Mouse (Mus musculus) embryonic facial prominence, embryonic 11.5 days (tissue): ENCODE measurements around the gene Smap2. TPM values are rescaled to one million over a fixed set of nuclear protein-coding genes. Genes with fewer than 3 reads are reported as not detected.
A peak's percentile ranks its signal among the peaks of the same experiment; 100 is the strongest.

ENCODE experiments used
- ATAC-seq: fragments of 200-750 bp; cut with Nextera tagmentation; replicated peaks from 2 replicates; pipeline ENCODE4 v1.8.0; 2017; ENCODE audit warnings: low read depth; ENCODE audit not compliant: insufficient number of reproducible peaks, low FRiP score, low TSS enrichment
- DNase-seq: peaks from one replicate; pipeline ENCODE4 v3.0.0-alpha.2; 2015; ENCODE audit warnings: low spot score
- H3K27ac ChIP-seq: fragments of 300-500 bp; sonication (generic); replicated peaks from 2 replicates; pipeline ENCODE4 v1.5.1; 2014; ENCODE audit warnings: mild to moderate bottlenecking, low read depth, low read length, control low read depth
- H3K27me3 ChIP-seq: fragments of 300-500 bp; sonication (generic); 2 replicates; pipeline ENCODE4 v1.6.1; 2014; ENCODE audit warnings: mild to moderate bottlenecking, low read length, moderate library complexity, mixed read lengths; ENCODE audit not compliant: control insufficient read depth, insufficient read depth
- H3K36me3 ChIP-seq: fragments of 300-500 bp; sonication (generic); replicated peaks from 2 replicates; pipeline ENCODE4 v1.6.1; 2014; ENCODE audit warnings: low read depth, mild to moderate bottlenecking, low read length, moderate library complexity, mixed read lengths; ENCODE audit not compliant: control insufficient read depth, insufficient read depth
- H3K4me1 ChIP-seq: fragments of 300-500 bp; sonication (generic); 2 replicates; pipeline ENCODE4 v1.6.1; 2014; ENCODE audit warnings: low read length, mixed read lengths; ENCODE audit not compliant: control insufficient read depth, insufficient read depth
- H3K4me2 ChIP-seq: fragments of 300-500 bp; sonication (generic); 2 replicates; pipeline ENCODE4 v1.6.1; 2014; ENCODE audit warnings: low read depth, mild to moderate bottlenecking, control low read depth, low read length, moderate library complexity
- H3K4me3 ChIP-seq: fragments of 300-500 bp; sonication (generic); 2 replicates; pipeline ENCODE4 v1.5.1; 2014; ENCODE audit warnings: low read depth, low read length, control low read depth
- H3K9ac ChIP-seq: fragments of 300-500 bp; sonication (generic); replicated peaks from 2 replicates; pipeline ENCODE4 v1.6.1; 2014; ENCODE audit warnings: mild to moderate bottlenecking, control low read depth, low read length
- H3K9me3 ChIP-seq: fragments of 300-500 bp; sonication (generic); replicated peaks from 2 replicates; pipeline ENCODE4 v1.6.1; 2016; ENCODE audit warnings: mild to moderate bottlenecking, low read length, inconsistent platforms, mixed read lengths; ENCODE audit not compliant: control insufficient read depth
- WGBS: fragments of 180-500 bp; shearing (Covaris S2); extraction: QIAGEN DNeasy Blood & Tissue Kit; methylation state at CpG from one replicate; pipeline ENCODE4 v1.1.7; 2014; 5-methylcytosine and 5-hydroxymethylcytosine counted together
- polyA plus RNA-seq: library from polyadenylated mRNA; unstranded; fragments of >200 nt; fragmentation: Nextera tagmentation; extraction: Ambion mirVana; gene quantifications from 2 replicates; pipeline ENCODE4 v1.2.1, GENCODE M21; 2014

Gene Smap2
- polyA plus RNA-seq, 1 experiment from 2014 or later: 17.2 TPM

DNA sequence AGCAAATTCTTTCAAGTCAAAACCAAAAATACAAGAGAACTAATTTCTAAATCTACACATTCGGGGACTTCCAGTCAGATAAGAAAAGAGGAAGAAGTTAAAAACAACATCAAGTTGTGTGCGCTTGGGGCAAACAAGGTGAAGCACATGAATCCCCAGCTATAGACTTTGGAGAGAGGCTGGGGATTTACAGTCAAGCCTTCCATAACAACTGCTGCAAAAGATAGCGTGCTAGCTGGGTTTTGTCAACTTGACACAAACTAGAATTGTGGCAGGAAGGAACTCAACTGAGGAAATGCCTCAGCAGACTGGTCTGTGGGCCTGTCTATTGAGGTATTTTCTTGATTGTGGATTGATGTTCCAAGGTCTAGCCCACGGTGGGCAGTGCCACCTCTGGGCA lies 12.4 kb downstream of the Smap2 start:
- ATAC-seq: no peak
- 82% methylated on average over 4 of the region's 4 CpGs for WGBS
- no peaks in the 10 kb centered on the region; the same call in 1 of the 2 replicates for H3K4me1 ChIP-seq
- H3K9ac ChIP-seq: no peak overlapping the region
- H3K36me3 ChIP-seq: no peaks in the 10 kb centered on the region; the same call in 1 of the 2 replicates
- no peaks in the 10 kb centered on the region for H3K9me3 ChIP-seq
- no peak overlapping the region for H3K4me2 ChIP-seq
- no peak for DNase-seq
- no peaks in the 10 kb centered on the region for H3K27me3 ChIP-seq
- H3K4me3 ChIP-seq: no peak overlapping the region
- H3K27ac ChIP-seq: no peak overlapping the region

DNA sequence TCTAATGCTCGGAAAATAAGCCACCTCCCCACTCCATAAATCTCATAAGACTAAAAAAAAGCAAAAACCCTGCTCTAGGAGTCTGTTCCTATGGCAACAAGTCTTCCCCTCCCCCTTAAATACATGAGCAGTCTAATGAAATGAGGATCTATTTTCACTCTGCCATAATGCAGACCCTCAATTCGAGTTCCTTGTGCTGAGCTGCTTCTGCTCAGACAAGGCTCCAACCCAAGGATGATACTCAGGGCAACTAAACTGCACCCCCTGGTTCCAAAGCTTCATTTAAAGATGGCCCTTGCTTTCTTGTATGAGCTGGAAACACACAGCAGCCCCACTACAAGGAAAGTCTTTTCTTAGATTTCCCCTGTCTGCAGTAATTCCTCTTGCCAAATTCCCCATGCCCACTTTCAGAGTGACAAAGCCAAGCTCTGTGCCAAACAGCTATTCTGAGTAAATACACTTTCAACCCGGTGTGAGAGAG lies 13.4 kb downstream of the Smap2 start:
- Histone ChIP-seq H3K27me3 (no peaks in the 10 kb centered on the region), H3K4me1 (no peaks in the 10 kb centered on the region; the same call in 1 of the 2 replicates), H3K4me3 (no peak overlapping the region), H3K4me2 (no peak overlapping the region), H3K36me3 (no peaks in the 10 kb centered on the region; the same call in 1 of the 2 replicates), H3K9me3 (no peaks in the 10 kb centered on the region), H3K27ac (no peak overlapping the region), H3K9ac (no peak overlapping the region)
- ATAC-seq (peak; percentile 66; the same call in 1 of the 2 replicates), DNase-seq (peak; percentile 71)
- WGBS: 35% methylated on average over 3 of the region's 3 CpGs

DNA sequence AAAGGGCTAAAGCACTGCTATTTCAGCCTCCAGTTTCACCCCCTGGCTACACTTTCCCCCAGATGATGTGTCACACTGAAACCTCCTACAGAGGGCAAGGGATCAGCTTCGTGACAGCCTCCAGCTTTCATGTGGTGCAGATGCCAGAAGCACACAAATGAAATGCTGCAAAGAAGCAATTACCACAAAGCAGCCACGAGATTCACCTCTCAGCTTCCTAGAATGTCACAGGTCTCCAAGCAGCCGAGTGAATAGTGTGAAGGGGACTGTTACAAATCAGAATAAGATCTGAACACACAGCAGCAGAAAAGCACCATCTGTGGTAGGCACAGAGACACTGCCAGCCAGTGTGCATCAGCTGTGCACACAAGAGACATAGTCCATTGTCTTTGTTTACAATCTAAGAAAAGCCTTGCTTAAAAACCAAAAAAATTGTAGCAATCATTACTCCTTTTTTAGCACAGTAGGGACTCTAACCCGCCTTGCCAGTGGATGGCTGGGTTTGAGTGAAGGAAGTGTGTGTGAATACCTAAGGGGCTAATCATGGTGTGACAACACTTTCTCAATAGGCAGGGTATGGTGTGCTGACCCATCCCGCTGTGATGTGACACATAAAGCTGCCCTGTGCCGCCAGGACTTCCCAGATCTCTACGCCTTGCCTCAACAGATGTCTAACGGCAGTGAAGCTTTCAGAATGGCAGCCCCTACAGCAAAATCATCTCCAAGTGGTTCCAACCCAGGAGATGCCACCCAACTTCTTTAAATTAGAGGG lies 14.5 kb downstream of the Smap2 start:
- no peak overlapping the region for H3K4me2 ChIP-seq
- 0 out of 2 replicates have a peak overlapping the region, but pooled peaks have one; percentile 28 for H3K27ac ChIP-seq
- ATAC-seq (no peak), DNase-seq (peak; percentile 39)
- H3K4me3 ChIP-seq: no peak overlapping the region
- H3K27me3 ChIP-seq: no peaks in the 10 kb centered on the region
- H3K4me1 ChIP-seq: no peaks in the 10 kb centered on the region; the same call in 1 of the 2 replicates
- 24% methylated on average over 8 of the region's 8 CpGs for WGBS
- no peaks in the 10 kb centered on the region for H3K9me3 ChIP-seq
- H3K9ac ChIP-seq: no peak overlapping the region; the same call in 1 of the 2 replicates
- H3K36me3 ChIP-seq: no peaks in the 10 kb centered on the region; the same call in 1 of the 2 replicates

DNA sequence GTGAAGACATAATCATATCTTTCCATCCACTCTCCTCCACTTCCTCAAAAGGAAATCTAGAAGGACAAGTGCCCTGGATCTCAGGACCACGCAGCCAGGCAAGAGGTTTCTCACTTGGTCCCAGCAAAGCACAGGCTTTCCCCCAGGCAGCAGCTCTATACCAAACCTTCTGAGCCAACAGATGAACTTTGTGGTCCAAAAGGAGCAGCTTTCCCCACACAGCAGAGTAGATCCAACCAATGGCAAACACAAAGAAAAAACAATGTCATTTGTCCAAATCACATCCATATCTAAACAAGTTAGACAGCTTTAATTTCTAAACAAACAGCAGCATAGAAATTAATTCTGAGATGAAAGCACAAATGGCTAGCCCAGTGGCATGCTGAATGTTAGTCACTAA lies 15.4 kb downstream of the Smap2 start:
- Histone ChIP-seq H3K9me3 (no peaks in the 10 kb centered on the region), H3K4me3 (no peak overlapping the region), H3K27ac (no peak overlapping the region), H3K27me3 (no peaks in the 10 kb centered on the region), H3K4me2 (no peak overlapping the region), H3K9ac (no peak overlapping the region), H3K4me1 (no peaks in the 10 kb centered on the region; the same call in 1 of the 2 replicates), H3K36me3 (no peaks in the 10 kb centered on the region; the same call in 1 of the 2 replicates)
- ATAC-seq: no peak
- no peak for DNase-seq
- WGBS: 70% methylated on average over 1 of the region's 1 CpGs

DNA sequence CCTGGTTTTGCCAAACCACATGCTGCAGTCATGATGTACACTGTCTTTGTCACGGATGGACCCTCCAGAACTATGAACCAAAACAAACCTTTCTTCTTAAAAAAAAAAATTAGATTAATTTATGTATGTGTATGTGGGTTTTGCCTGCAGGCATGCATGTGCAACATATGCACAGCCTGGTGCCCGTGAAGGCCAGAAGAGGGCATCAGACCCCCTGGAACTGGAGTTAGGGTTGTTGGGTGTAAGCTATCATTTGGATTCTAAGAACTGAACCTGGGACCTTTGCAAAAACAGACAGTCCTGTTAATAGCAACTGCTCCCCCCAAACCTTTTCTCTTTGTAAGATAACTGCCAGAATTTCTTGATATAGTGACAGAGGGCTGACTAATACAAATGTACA lies 16.0 kb downstream of the Smap2 start:
- Histone ChIP-seq H3K4me1 (no peaks in the 10 kb centered on the region; the same call in 1 of the 2 replicates), H3K4me3 (no peak overlapping the region), H3K27me3 (no peaks in the 10 kb centered on the region), H3K27ac (no peak overlapping the region), H3K9ac (no peak overlapping the region), H3K4me2 (no peak overlapping the region), H3K9me3 (no peaks in the 10 kb centered on the region), H3K36me3 (no peaks in the 10 kb centered on the region; the same call in 1 of the 2 replicates)
- DNase-seq: no peak
- ATAC-seq: no peak
- WGBS: 80% methylated on average over 2 of the region's 2 CpGs

DNA sequence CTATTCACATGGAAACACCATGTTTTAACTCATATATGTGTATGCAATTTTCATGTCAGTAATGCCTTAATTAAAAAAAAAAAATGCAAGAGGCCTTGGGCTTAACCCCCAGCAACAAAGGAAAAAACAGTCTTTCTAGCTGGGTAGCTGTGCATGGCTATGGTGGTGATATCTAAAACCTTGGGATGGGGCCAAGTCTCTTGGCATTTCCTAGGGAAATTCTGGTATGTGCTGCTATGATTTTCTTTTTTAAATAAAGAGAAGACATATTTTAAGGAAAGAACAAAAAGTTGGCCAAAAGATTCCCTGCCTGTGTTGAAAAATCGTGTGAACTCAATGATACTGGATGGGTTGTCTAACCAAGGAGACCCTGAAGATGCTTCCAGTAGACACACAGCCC lies 21.1 kb downstream of the Smap2 start:
- no peaks in the 10 kb centered on the region for H3K27me3 ChIP-seq
- 70% methylated on average over 1 of the region's 1 CpGs for WGBS
- ATAC-seq: no peak

DNA sequence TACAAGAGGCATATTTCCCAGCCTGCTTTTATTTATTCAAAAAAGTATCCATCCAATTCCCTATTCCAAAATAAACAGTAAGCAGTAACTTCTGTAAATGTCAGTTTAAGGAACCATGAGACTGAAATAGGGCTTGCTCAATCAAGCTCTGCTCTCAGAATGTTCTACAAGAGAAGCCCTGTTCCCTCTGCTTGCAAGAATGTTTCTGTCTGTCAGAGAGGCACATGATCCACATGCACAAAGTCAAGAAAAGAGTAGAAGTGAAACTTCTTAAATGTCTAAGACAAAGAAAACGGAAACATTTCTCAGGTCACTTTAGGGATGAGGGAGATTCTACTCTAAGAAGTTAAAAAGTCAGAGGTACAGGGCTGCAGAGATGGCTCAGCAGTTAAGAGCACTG lies 24.0 kb downstream of the Smap2 start:
- no peak for ATAC-seq

More for the DNA sequence above, 21.1 kb downstream of the Smap2 start:
- no peak overlapping the region for H3K27ac ChIP-seq
- no peak overlapping the region for H3K4me2 ChIP-seq
- no peaks in the 10 kb centered on the region; the same call in 1 of the 2 replicates for H3K36me3 ChIP-seq
- no peak overlapping the region for H3K4me3 ChIP-seq
- H3K9ac ChIP-seq: no peak overlapping the region
- no peaks in the 10 kb centered on the region for H3K4me1 ChIP-seq
- no peak for DNase-seq
- no peaks in the 10 kb centered on the region for H3K9me3 ChIP-seq

DNA sequence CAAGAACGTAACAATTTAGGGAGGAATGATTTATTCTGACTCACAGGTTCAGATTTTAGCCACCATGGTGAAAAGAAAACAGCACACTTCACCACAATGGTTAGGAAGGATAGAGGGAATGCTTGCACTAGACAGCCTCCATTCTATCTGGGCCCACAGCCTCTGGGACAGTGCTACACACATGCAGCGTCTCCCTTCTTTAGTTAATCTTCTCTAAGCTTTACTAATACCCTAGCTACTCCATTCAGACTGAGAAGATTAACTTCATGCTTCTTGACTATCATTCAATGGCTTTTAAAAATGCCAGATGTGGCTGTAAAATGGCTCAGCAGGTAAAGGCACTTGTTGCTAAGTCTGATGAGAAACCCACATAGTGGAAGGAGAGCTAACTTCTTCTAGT lies 24.8 kb downstream of the Smap2 start:
- no peaks in the 10 kb centered on the region for H3K27me3 ChIP-seq
- ATAC-seq: no peak
- no peaks in the 10 kb centered on the region for H3K9me3 ChIP-seq
- no peak for DNase-seq
- no peak overlapping the region for H3K27ac ChIP-seq
- H3K9ac ChIP-seq: no peak overlapping the region
- no peak overlapping the region for H3K4me2 ChIP-seq
- H3K36me3 ChIP-seq: no peaks in the 10 kb centered on the region
- 76% methylated on average over 2 of the region's 2 CpGs for WGBS
- no peaks in the 10 kb centered on the region for H3K4me1 ChIP-seq
- no peak overlapping the region for H3K4me3 ChIP-seq

More for the DNA sequence above, 24.0 kb downstream of the Smap2 start:
- no peak overlapping the region for H3K4me3 ChIP-seq
- no peaks in the 10 kb centered on the region for H3K9me3 ChIP-seq
- no peak overlapping the region for H3K4me2 ChIP-seq
- H3K36me3 ChIP-seq: no peaks in the 10 kb centered on the region
- H3K27me3 ChIP-seq: no peaks in the 10 kb centered on the region
- 90% methylated on average over 1 of the region's 1 CpGs for WGBS
- no peak overlapping the region for H3K9ac ChIP-seq
- H3K4me1 ChIP-seq: no peaks in the 10 kb centered on the region
- no peak for DNase-seq
- H3K27ac ChIP-seq: no peak overlapping the region
